Mouse (Mus musculus) stomach, embryonic 14.5 days (tissue): Measurements from ENCODE around the gene Clpb. TPM values are rescaled to one million over a fixed set of nuclear protein-coding genes. Genes with fewer than 3 reads are reported as not detected.

Source experiments
- ATAC-seq: fragments of 200-750 bp; cut with Nextera tagmentation; 2 replicates; pipeline ENCODE4 v1.8.0; 2017; ENCODE audit warnings: low read depth, moderate TSS enrichment; ENCODE audit not compliant: insufficient number of reproducible peaks, insufficient read depth, low FRiP score
- H3K27ac ChIP-seq: fragments of 300-500 bp; sonication (generic); 2 replicates; pipeline ENCODE4 v1.5.1; 2014; ENCODE audit warnings: mild to moderate bottlenecking, low read length, moderate library complexity, mixed read lengths
- H3K27me3 ChIP-seq: fragments of 300-500 bp; sonication (generic); 2 replicates; pipeline ENCODE4 v1.6.1; 2014; ENCODE audit warnings: low read length, control low read depth, mixed read lengths; ENCODE audit not compliant: control insufficient read depth, insufficient read depth
- H3K36me3 ChIP-seq: fragments of 300-500 bp; sonication (generic); 2 replicates; pipeline ENCODE4 v1.6.1; 2014; ENCODE audit warnings: mild to moderate bottlenecking, control low read depth, low read length, moderate library complexity, mixed read lengths; ENCODE audit not compliant: control insufficient read depth, insufficient read depth
- H3K4me1 ChIP-seq: fragments of 300-500 bp; sonication (generic); 2 replicates; pipeline ENCODE4 v1.6.1; 2014; ENCODE audit warnings: low read length, control low read depth, mixed read lengths; ENCODE audit not compliant: control insufficient read depth, insufficient read depth
- H3K4me2 ChIP-seq: fragments of 300-500 bp; sonication (generic); replicated peaks from 2 replicates; pipeline ENCODE4 v1.6.1; 2014; ENCODE audit warnings: low read depth, low read length, control low read depth
- H3K4me3 ChIP-seq: fragments of 300-500 bp; sonication (generic); 2 replicates; pipeline ENCODE4 v1.5.1; 2014; ENCODE audit warnings: low read depth, low read length, control low read depth
- H3K9ac ChIP-seq: fragments of 300-500 bp; sonication (generic); replicated peaks from 2 replicates; pipeline ENCODE4 v1.6.1; 2014; ENCODE audit warnings: low read depth, mild to moderate bottlenecking, control low read depth, low read length, moderate library complexity, mixed read lengths
- H3K9me3 ChIP-seq: fragments of 300-500 bp; sonication (generic); 2 replicates; pipeline ENCODE4 v1.6.1; 2016; ENCODE audit warnings: low read depth, low read length, control low read depth; ENCODE audit not compliant: control insufficient read depth
- WGBS: fragments of 180-500 bp; shearing (Covaris S2); extraction: QIAGEN DNeasy Blood & Tissue Kit; methylation state at CpG from one replicate; pipeline ENCODE4 v1.1.7; 2014; 5-methylcytosine and 5-hydroxymethylcytosine counted together
- polyA plus RNA-seq: library from polyadenylated mRNA; unstranded; fragments of >200 nt; fragmentation: Nextera tagmentation; extraction: Ambion mirVana; gene quantifications from 2 replicates; pipeline ENCODE4 v1.2.1, GENCODE M21; 2014

Gene Clpb
- polyA plus RNA-seq, 1 experiment from 2014 or later, result 52.5 TPM

DNA sequence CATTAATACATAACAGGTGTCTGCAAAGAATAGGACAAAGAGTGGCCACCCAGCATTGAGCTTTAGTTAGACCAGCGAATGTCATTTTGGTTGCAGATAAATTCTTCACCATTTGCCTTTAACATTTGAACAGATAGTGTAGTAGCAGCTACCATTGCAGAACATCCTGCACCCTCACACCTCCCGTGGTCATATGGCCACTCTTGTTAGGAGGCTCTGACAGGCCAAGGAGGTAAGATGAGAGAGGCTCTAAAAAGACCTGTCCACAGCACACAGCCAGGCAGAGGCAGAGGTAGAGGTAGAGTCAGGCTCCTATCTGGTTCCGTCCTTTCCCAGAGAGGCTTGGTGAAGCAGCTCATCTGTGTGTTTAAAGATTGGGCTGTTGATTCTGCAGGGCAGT is 17.5 kb downstream of the Clpb start:
- H3K4me3 ChIP-seq, result no peak overlapping the region
- no peaks in the 10 kb centered on the region for H3K36me3 ChIP-seq
- H3K27me3 ChIP-seq, result no peaks in the 10 kb centered on the region
- no peaks in the 10 kb centered on the region for H3K9me3 ChIP-seq
- 81% methylated on average over 3 of the region's 3 CpGs for WGBS
- H3K4me1 ChIP-seq, result peaks cover 11% of the 10 kb centered on the region; the same call in 1 of the 2 replicates
- H3K9ac ChIP-seq, result no peak overlapping the region
- no peak overlapping the region for H3K4me2 ChIP-seq
- no peak overlapping the region for H3K27ac ChIP-seq
- ATAC-seq, result no peak

DNA sequence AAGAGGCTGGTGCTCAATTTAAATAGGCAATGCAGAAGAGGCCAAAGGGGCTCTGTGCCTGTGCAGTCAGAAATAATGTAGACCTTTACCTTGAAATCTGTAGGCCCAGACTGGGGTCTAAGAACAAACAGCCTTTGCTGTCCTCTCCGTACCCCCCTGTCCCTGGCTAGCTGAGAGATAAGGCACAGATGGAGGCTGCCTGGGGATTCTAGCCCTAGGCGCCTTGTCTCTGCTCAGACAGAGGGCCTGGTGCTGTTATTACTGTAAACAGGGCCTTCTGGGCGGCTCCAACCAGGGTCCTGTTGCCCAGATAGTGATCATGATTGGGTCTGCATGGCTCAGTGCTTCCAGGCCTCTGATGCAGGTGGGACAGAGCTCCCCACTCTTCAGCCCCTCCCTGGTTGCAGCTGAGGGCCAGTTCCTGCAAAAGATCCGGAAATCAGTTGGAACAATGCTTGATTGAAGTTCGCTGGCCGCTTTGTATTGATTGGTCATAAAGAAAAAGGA is 18.2 kb downstream of the Clpb start:
- Histone ChIP-seq H3K9ac (no peak overlapping the region), H3K4me3 (no peak overlapping the region), H3K4me2 (no peak overlapping the region), H3K4me1 (peaks cover 9% of the 10 kb centered on the region; the same call in 1 of the 2 replicates), H3K9me3 (no peaks in the 10 kb centered on the region), H3K27ac (no peak overlapping the region), H3K27me3 (no peaks in the 10 kb centered on the region), H3K36me3 (no peaks in the 10 kb centered on the region)
- WGBS, result 46% methylated on average over 6 of the region's 6 CpGs
- ATAC-seq, result no peak

DNA sequence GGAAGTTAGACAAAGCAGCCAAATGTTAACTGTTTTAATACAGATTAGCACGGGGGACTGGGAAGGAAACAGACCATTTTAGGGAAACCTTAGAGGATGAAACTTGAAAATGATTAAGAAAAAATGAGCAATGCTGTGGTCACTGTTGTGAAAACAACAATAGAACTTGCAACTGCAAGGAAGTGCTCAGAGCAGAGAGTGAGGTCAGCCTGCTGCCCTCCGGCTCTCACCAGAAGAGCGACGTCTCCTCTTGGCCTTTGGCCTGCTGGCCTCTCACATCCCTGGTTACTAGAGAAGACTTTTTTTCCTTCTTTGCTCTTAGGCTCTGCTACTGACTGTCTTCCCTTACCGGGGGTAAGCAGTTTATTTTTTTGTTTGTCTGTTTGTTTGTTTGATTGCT is 19.5 kb downstream of the Clpb start:
- Histone ChIP-seq H3K9me3 (no peaks in the 10 kb centered on the region), H3K9ac (no peak overlapping the region), H3K4me2 (no peak overlapping the region), H3K4me3 (no peak overlapping the region), H3K27me3 (no peaks in the 10 kb centered on the region), H3K36me3 (peaks cover 5% of the 10 kb centered on the region; the same call in 1 of the 2 replicates), H3K4me1 (peaks cover 3% of the 10 kb centered on the region; the same call in 1 of the 2 replicates), H3K27ac (no peak overlapping the region)
- 60% methylated on average over 5 of the region's 5 CpGs for WGBS
- no peak for ATAC-seq

DNA sequence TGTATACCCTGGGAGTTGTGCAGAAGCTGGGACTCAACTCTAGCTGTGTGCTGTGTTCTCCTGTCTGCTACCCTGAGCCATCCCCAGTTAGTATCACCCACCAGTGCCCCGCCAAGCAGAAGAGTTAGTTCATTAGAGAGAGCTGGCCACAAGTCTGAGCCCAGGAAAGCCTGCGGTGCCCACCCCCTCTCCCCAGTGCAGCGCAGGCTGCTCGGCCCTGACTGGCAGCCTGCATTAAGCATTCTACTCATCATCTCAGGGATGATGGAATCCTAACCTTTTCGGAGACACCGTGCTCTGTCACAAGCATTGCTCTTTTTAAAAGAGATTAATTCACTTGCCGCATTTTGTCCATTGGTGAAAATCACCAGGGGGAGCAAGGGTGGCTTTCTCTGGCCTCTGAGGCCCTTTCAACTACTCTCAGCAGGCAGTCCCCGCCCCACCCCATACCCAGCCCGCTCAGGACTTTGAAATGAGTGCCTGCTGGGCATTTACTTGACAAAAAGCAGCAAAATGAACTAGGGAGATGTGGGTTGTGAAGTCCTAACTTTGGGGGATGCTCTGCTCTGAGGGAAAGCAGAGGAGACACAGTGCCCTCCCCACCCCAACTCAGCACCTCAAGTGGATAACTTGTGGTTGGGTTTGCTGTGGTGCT is 20.7 kb downstream of the Clpb start:
- H3K27ac ChIP-seq, result no peak overlapping the region
- 48% methylated on average over 9 of the region's 9 CpGs for WGBS
- no peak overlapping the region for H3K4me2 ChIP-seq
- no peak overlapping the region for H3K9ac ChIP-seq
- H3K4me3 ChIP-seq, result no peak overlapping the region
- peaks cover 8% of the 10 kb centered on the region; the same call in 1 of the 2 replicates for H3K36me3 ChIP-seq
- H3K4me1 ChIP-seq, result peaks cover 3% of the 10 kb centered on the region; the same call in 1 of the 2 replicates
- no peaks in the 10 kb centered on the region for H3K27me3 ChIP-seq
- no peaks in the 10 kb centered on the region for H3K9me3 ChIP-seq
- no peak for ATAC-seq

DNA sequence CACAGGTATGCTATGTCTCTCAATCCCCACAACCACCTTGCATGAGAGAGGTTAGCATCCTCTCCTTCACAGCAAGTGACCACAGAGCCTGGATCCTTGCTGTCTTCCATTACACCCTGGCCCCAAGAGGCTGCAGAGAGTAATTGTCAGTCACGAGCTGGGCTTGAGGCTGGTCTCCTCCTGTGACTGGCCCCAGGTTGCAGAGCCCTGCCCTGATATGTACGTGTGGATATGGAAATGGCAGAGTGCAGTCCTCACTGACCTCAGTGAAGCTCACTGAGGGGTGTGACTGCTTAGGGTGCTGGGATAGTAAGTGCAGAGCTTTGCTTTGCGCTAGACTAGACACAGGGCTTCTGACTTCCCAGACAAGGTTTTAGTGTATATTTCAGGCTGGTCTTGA is 21.2 kb downstream of the Clpb start:
- ATAC-seq, result no peak
- Histone ChIP-seq H3K36me3 (peaks cover 8% of the 10 kb centered on the region; the same call in 1 of the 2 replicates), H3K9me3 (no peaks in the 10 kb centered on the region), H3K4me2 (no peak overlapping the region), H3K27ac (no peak overlapping the region), H3K4me1 (peaks cover 3% of the 10 kb centered on the region; the same call in 1 of the 2 replicates), H3K4me3 (no peak overlapping the region), H3K9ac (no peak overlapping the region), H3K27me3 (no peaks in the 10 kb centered on the region)
- WGBS, result 51% methylated on average over 3 of the region's 3 CpGs

DNA sequence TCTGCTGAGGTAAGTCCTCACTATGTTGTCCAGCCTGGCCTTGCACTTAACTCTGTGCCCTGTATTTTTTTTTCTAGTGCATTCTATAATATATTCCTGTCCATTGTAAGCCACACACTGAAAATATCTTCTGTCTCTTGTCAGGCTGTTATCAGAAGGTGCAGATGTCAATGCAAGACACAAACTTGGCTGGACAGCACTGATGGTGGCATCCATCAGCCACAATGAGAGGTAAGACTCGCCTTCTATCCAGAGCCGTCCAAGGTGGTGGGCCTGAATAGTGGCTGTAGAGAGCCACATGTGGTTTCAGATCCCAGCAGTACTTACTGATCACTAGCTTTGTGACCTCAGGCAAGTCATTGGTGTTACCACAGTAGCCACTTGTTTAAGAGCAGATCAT is 23.7 kb downstream of the Clpb start:
- no peak overlapping the region for H3K9ac ChIP-seq
- no peaks in the 10 kb centered on the region for H3K9me3 ChIP-seq
- peaks cover 8% of the 10 kb centered on the region; the same call in 1 of the 2 replicates for H3K36me3 ChIP-seq
- no peak for ATAC-seq
- no peak overlapping the region for H3K4me3 ChIP-seq
- WGBS, result 85% methylated on average over 2 of the region's 2 CpGs
- no peak overlapping the region for H3K4me2 ChIP-seq
- H3K27ac ChIP-seq, result no peak overlapping the region
- no peaks in the 10 kb centered on the region for H3K4me1 ChIP-seq
- H3K27me3 ChIP-seq, result no peaks in the 10 kb centered on the region

DNA sequence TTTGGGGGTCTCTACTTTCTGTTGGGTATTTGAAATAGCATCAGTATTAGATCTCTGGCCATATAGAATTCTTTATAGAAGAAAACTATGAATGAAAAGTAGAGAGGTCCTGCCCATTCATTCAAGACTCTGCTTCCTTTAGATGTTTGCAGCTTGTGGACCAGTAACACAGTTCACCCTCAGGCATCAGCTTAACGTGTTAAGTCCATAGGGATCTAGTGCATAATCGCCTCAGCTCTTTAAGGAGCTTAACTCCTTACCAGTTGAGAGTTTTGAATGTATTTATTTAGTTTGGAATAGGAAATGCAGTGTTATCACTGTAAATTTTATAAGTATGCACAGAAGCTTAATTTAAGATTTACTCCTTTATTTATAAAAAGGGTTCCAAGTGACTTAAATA is 27.0 kb downstream of the Clpb start:
- peaks cover 8% of the 10 kb centered on the region; the same call in 1 of the 2 replicates for H3K36me3 ChIP-seq
- H3K9me3 ChIP-seq, result no peaks in the 10 kb centered on the region
- no peaks in the 10 kb centered on the region for H3K27me3 ChIP-seq
- no peak overlapping the region for H3K9ac ChIP-seq
- ATAC-seq, result no peak
- 75% methylated on average over 2 of the region's 2 CpGs for WGBS
- no peak overlapping the region for H3K4me3 ChIP-seq
- no peaks in the 10 kb centered on the region for H3K4me1 ChIP-seq
- no peak overlapping the region for H3K27ac ChIP-seq
- no peak overlapping the region for H3K4me2 ChIP-seq

DNA sequence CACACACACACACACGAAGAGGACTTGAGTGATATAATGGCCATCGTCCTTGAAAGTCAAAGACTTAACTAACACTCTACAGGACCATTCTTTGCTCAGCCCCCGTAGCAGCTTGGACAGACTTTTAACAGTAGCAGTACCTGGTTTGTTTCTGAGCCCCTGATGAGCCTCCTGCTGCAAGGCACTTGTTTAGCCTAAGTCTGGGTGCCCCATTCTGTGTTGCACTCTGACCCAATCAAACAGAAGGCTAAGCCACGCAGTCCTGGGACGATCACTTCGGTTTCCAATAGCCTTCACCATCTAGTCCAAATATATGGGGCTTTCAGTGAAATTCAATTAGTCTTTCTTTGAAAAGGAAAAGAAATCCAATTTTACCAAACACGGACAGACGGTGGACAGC is 28.4 kb downstream of the Clpb start:
- WGBS, result 88% methylated on average over 8 of the region's 8 CpGs
- no peaks in the 10 kb centered on the region for H3K9me3 ChIP-seq
- H3K27me3 ChIP-seq, result no peaks in the 10 kb centered on the region
- H3K9ac ChIP-seq, result no peak overlapping the region
- H3K36me3 ChIP-seq, result peaks cover 8% of the 10 kb centered on the region; the same call in 1 of the 2 replicates
- no peak overlapping the region for H3K27ac ChIP-seq
- ATAC-seq, result no peak
- H3K4me3 ChIP-seq, result no peak overlapping the region
- no peak overlapping the region for H3K4me2 ChIP-seq
- no peaks in the 10 kb centered on the region for H3K4me1 ChIP-seq
